Mouse (Mus musculus) retina, adult 2 months (tissue): ENCODE results near the gene Cd47.

ENCODE experiments used
- DNase-seq: peaks from one replicate; pipeline ENCODE4 v3.0.0-alpha.2; 2012; ENCODE audit warnings: low read depth, low spot score

Cd47 gene

DNA sequence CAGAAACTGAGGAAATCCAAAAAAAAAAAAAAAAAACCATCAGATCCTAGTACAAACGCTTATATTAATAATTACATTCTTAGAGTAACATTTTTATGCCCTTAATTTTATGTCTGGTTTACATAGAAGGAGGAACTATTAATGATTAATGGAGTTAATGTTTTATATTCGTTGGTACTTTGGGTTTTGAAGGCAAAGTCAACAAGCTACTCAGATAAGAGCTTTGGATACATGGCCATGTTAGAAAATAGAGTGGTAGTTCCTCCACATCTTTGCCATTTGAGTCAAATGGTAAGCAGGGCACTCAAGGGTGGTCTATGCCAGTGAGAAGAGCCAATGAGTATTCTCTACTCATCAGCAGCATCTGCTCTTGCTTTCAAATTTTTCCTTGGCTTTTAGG lies 66.3 kb downstream of the Cd47 start:
- DNase-seq, result no peak

DNA sequence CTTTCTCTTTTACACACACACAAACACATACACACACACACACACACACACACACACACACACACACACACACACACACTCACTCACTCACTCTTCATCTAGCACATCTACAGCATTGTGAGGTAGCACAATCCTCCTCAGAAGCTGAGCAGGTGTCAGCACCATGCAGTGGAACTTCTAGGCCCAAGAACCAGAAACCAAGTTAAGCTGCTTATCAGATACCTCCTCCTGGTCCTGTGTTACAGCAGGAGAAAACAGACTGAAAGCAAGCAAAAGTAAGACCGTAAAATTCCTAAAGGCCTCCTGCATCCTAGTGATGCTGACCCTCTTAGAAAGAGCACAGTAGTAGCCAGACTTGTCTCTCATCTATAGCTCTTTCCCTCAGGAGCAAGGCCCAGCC lies 67.9 kb downstream of the Cd47 start:
- no peak for DNase-seq

DNA sequence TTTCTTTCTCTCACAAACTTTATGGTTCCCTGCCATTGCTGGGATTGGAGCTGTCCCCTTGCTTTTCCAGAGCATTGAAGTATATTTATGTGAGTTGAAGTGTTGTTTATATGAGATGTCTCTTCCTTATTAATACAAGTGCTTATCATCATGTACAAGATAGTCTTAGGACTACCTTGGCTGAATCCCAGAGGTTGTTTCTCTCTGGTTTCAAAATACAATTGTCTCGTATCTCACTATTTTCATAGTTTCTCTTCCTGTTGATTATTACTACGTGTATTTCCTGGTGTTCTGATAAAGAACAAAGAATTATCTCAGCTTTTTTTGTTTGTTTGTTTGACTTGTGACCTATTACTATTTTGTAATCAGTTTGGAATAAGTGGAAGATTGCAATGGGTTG lies 73.6 kb downstream of the Cd47 start:
- DNase-seq, result no peak

DNA sequence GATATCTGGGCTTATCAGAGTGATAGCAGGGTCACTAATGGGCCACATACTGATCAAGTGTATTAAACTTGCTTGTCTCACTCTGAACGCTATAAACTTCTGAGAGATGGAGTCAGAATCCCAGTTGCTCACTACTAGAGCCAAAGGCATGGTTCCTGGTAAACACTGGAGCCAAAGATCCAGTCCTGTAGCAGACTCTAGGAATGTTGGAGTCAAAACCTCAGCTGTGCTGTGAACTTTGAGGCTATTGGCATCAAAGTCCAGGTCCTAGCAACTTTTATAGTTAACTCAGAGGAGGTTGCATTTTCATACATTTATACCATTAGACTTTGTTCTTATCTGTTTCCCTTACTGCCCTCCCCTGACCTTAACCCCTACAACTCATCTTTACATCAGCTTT lies 74.2 kb downstream of the Cd47 start:
- no peak for DNase-seq

DNA sequence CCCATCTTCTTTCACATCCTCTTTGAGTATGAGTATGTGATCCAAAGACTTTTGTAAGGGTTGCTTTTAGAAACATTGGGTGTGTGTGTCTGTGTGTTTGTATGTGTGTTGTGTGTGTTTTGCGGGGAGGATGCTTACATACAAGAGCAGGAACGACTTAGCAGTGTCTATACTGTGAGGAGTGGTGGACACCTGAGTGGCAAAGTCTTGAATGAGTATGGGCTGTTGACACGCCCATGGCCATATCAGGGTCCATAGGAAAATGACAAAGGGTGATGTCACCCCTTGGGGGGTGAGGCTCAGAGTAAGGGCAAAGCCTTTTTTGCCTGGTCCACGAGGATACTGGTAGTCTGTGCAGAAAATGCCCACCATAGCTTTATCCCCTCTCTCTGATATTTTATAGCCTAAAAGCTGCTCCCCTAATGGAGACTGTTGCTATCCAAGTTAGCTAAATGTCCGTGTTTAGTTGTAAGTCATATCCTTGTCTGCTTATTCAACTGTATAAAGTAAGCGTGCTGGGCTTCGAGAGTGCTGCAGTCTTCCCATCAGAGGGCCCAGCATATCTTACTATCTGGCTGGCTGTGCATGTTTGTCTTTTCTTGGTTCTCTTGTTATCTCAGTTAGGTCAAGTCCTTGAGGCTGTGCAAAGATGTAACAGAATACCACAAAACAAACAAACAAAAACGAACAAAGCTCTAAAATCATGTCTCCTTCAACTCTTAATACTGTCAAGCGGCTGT lies 76.1 kb downstream of the Cd47 start:
- DNase-seq, result no peak

DNA sequence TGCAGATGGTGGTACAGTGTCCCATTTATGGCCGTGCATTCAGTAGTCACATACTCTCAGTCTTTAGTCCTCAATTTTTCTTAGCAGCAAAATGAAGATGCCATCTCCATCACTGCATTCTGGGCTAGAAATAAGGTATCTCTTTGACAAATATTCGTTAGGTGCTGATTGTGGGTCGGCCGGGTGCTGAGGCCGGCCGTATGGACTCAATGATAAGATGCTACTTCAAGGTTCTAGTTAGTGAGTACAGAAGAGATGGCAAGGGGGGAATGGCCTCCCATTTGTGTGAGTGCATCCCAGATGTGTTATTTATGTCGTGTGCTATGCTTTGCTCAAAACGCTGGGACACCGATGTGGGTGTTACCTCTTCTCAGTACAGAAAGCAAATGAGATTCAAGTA lies 76.9 kb downstream of the Cd47 start:
- no peak for DNase-seq

DNA sequence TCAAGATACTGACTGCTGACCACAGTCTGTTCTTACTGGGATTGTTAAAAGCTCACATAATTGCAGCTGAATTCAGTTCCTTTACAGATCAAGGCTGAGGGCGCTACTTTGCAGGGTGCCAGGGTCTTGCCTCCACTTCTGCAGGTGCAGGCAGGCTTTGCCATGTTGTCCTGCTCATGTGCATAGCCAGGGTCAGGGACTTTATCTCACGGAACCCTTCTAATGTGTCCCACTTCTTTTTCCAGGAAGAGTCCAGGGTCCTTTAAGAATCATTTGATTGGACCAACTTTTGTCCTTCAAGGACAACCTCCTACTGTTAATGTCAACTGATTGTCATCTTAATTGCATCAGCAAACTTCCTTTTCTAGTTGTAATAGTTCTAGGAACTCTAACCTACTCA lies 77.7 kb downstream of the Cd47 start:
- no peak for DNase-seq

DNA sequence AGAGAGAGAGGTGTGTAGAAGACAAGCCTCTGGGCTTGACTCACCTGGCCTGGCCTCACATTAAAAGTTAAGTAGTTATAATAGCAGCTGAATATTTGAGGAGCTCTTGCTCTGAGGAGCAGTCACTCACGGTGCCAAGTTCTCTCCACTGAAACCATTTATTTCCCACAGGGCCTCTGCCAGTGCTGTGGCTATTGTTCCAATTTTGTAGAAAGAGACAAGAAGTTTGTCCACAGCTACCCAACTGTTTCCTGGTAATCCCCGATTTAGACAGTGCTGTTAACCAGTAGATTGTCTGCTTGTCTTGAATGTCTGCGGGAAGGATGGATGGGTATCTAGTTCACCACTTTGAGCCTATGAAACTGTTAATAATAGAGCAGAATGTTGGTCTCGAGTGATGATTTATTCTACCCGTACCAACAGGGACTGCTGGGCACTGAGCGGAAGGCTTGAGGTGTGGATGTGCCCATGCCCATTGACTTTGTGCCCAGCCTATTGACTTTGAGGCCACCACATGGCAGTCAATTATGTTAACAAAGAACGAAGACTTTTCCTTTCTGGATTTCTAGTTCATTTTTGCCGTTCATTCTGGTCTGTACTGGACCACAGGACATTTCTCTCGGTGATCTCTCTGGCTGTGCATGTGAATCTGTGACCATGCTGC lies 86.2 kb downstream of the Cd47 start:
- DNase-seq, result no peak

DNA sequence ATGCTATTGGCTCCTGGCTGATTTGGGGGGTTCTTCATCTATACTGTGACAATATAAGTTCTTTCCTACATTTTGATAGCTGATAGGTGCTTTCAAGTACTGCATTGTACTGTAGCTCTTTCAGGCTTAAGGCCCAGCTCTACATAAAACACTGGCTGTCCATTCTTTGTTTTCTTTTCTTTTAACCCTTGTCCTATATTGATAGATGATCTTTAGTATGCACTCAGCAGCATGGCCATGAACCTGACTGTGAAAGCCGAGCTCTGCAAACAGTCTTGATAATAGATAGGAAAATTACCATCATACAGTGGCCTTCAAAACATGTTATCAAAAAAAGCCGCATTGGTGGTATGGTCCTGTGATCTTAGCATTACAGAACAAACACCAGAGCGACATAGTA lies 87.0 kb downstream of the Cd47 start:
- DNase-seq, result no peak

DNA sequence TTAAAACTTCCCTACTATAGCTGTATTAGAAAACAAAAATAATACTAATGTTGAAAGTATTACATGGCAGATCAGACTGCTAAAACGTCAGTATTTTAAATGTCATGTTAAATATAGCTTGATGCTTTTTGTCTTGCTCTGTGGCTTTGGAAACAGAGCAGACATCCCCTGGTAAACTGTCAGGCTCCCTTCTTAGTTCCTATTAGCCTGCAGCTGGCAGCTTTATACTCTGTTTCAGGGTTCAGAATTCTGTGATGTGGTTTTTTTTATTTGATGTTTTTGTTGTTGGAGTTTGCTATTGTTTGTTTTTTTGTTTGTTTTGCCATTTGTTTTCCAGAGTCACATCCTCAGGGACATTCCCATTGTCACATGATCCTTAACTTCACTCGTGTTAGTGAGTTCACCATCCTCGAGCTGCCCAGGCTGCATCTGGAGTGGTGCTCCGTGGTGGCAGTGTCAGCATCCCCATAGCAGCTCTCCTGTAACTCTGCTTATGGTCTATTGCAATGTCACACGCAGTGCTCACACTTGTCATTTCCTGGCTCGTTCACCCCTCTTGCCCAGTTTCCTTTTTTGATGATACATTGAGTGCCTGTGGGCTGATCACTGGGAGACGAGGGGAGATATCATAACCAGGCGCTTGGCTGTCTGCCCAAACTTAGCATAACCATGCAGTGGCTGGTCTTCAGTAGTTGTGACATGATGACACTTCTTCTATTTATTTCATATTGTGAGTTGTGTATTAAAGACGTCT lies 87.7 kb downstream of the Cd47 start:
- no peak for DNase-seq

DNA sequence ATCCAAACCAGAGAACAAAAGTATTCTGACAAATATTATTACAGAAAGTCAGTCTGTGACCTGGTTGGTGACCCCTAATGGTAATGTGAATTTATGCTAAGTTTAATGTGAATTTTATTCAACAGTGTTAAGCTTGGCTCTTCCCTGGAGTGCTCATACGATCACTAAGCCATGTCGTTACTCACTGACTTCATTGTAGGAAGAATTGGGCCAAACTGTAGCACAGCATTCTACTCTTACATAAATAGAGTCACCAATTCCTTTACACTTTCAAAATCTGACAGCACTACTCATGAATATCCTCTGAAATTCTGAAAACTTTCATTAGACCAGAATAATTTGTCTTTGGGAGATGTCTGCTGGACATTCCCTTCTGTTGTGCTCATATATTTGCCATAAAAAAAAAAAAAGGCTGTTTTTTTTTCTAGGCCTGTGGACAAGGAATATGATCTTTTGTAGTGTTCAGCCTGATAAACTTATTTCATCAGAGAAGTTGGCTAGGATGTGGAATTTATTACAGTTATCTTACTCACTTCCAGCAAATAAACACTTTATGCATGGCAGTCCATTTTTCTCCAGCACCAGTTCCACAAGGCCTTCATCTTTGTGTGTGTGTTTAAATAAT lies 88.8 kb downstream of the Cd47 start:
- DNase-seq, result no peak

DNA sequence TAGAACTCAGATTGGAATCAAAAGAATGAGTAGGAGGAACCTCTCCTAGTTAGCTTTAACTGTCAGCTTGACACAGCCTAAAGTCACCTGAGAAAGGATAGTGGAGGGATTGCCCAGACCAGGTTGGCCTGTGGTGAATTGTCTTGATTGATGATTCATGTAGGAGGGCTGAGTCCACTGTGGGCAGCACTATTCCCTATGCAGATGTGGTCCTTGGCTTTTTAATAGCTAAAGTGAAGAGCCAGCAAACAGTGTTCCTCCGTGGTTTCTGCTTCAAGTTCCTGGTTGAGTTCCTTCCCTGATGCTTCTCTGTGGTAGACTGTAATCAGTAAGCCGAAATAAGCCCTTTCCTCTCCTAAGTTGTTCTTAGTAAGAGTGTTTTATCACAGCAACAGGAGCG lies 91.9 kb downstream of the Cd47 start:
- no peak for DNase-seq

DNA sequence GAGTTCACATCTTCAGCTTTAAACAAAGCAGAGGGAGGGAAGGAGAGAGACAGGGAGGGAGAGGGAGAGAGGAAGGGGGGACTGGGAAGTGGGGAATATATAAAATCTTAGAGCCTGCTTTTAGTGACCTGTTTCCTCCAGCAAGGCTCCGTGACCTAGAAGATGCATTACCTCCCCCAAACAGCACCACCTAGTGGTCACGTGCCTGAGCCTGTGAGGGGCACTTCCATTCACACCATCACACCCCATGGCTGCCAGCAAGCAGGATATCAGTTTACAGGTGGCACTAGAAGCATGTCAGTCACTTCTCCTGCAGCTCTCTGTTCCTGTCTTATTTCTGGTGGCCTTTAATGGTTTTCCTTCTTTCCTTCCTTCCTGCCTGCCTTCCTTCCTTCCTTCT lies 92.6 kb downstream of the Cd47 start:
- DNase-seq, result no peak

DNA sequence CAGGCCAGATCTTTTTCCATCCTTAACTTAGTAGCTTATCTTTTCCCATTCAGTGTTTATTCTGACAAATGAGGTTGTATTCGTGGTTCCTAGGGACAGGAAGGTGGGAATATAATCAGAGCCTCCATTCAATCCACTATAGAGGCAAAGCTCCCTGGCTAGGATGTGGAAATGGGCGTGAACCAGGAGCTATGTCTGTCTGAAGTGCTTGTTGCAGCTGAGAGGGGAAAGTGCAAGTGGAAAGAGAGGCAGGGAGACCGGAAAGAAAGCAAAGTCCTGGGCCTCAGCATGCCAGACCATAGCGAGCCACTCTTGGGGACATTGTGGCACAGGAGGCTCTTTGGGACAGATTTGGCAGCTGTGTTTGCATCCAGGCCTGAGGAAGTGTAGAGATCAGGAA lies 94.3 kb downstream of the Cd47 start:
- no peak for DNase-seq

DNA sequence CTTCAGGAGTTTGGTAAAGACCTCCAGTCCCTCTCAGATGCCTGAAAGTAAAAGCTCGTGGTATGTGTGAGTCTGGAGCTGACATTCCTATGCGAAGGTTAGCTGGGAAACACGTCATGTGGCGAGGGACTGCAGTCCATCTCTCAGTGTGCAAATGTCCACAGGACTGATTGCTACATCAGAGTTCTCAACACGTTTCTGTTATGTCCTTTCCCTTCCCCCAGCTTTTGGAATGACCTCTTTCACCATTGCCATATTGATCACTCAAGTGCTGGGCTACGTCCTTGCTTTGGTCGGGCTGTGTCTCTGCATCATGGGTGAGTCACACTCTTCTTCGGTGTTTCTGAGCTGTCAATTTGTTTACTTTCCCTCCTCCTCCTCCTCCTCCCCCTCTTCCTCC lies 95.8 kb downstream of the Cd47 start:
- DNase-seq, result no peak

DNA sequence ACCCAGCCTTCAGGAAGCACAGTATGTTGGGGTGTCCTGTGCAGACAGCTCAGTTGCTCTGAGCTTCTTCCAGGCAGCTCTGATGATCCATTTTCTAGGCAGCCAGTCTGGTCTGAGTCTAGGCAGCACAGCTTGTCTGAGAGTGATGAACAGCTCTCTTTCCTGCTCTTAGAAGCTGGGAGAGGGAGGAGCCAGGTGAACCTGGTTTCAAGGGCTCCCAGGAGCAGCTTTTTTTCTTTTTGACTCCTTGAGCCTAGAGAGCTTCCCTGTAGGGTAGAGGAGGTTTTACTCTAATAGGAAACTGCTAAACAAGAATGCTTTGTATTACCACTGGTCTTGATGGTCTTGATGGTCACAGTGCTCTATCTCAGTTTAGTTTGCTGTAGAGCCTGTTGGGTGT lies 101.1 kb downstream of the Cd47 start:
- no peak for DNase-seq

DNA sequence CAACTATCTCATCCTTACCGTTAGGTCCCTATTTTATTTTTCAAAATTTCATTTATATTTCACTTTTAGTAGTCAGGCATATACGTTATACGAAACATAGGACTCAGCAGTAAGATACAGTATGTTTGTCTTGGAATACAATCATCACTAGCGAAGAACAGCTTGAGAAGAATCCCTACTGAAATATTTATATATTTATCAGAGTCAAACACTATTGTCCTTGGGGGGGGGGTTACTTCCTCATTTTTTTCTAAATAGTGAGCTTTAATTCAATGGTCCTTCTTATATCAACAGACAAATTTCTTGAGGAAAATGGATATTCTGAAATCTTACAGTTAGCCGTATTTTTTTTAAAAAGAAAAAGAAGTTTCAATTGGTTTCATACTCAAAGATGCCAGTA lies 101.8 kb downstream of the Cd47 start:
- no peak for DNase-seq

DNA sequence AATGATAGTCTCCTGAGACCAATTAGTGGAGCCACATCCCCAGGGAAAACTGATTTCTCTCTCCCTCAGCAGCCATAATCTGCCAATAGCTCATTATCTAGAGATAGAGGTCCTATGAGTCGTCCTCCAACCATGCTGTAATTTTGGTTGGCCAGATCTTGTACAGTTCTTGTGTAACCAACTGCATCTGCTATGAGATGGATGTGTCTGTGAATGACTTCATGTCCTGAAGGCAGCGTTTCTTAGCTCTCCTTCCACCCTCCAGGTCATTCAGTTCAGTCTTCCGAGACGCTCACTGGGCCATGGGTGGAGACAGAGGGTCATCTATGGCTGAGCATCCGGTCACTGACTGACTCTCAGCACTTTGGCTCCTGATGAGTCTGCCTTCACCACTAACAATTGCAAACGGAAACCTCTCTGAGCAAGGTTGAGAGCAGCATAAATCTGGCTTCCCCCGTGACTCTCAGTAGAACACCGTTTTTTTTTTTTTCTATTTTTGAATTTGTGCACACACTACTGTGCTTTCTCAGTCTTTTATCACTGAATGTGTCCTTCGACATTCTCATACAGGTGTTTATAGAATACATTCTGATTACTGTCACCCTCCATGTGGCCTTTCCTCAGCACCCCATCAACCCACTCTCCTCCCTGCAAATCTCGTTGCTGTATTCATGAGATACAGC lies 104.1 kb downstream of the Cd47 start:
- DNase-seq, result no peak

DNA sequence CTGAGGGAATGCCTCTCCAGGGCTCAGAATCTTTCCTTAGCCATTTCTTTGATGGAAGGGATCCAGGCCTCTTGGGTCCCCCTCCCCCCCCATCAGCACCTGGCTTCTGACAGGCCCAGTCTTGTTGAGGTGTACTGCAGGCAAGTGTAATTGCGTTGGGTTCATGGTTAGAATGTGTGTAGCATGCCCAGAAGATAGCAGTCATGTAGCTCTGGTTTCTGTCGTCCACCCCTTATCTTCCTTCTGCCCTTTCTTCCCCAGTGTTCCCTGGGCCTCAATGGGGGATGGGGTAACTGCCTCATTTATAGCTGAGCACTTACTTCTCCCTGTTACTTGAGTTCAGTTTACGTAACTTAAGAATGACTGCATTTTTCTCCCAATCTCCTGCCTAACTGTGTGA lies 104.7 kb downstream of the Cd47 start:
- DNase-seq, result no peak

DNA sequence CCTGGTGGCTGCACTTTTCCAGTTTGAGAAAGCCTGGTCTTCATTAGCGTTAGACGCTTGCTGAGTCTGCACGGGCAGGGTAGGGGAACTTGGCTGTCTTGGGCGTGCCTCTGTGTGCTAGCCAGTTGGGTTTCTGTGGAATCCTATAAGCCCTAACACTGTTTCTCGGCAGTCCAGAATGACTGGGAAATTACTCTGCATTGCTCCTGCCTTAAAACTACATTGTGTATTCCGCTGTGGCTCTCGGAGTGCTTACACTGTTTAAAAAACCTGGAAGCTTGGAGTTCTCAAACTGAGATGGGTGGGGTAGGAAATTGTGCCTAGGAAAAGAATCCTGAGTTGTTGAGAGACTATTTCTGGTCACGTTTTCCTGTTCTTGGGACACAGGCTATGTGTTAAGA lies 105.3 kb downstream of the Cd47 start:
- DNase-seq, result no peak

DNA sequence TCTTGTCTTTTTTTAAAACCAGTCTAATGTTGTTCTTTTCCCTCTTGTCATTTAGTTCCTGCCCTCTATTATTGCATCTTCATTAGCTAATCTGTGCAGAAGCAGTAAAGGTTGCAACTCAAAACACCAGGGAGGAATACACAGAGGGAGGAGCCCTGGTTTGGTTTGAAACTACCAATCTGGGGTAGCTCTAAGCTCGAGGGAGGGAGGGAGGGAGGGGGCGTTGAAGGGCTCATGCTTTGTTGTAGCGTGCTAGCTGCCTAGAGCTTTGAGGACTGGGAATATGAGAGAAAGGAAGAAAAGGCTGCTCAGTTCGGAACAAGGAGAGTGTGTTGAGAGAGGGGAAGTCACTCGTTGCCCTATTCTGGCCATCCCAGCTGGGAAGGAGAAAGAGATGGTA lies 105.7 kb downstream of the Cd47 start:
- no peak for DNase-seq

DNA sequence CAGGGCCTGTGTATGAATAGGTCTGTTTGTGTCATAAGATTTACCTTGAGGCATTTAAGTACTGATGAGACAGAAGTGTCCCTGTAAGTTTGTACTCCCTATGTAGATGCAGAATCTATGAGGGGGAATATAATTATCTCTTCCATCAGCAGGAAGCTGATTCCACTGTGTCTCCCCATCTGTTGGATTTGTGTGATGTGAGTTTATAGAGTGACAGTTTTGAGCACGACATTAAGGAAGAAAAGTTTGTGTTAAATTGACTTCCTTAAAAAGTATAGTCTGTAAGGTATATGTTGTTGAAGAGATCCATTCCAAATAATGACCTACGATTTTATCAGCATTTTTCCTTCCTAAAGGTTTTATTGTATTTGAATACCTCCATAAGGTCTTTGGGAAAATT lies 106.6 kb downstream of the Cd47 start:
- DNase-seq, result no peak
